Mouse (Mus musculus) midbrain, embryonic 11.5 days (tissue): ENCODE data around the gene Sept9. TPM values are rescaled to one million over a fixed set of nuclear protein-coding genes. Genes with fewer than 3 reads are reported as not detected.

Experiments used
- ATAC-seq: fragments of 200-750 bp; cut with Nextera tagmentation; 2 replicates; pipeline ENCODE4 v1.8.0; 2017; ENCODE audit warnings: moderate TSS enrichment, moderate library complexity; ENCODE audit not compliant: low FRiP score
- DNase-seq: peaks from one replicate; pipeline ENCODE4 v3.0.0; 2015; ENCODE audit warnings: low spot score; ENCODE audit errors: missing footprints
- H3K27ac ChIP-seq: fragments of 300-500 bp; sonication (generic); 2 replicates; pipeline ENCODE4 v1.5.1; 2014; ENCODE audit warnings: low read depth, low read length
- H3K27me3 ChIP-seq: fragments of 300-500 bp; sonication (generic); 2 replicates; pipeline ENCODE4 v1.6.1; 2014; ENCODE audit warnings: mild to moderate bottlenecking, low read length, moderate library complexity, mixed read lengths; ENCODE audit not compliant: control insufficient read depth, insufficient read depth
- H3K36me3 ChIP-seq: fragments of 300-500 bp; sonication (generic); 2 replicates; pipeline ENCODE4 v1.6.1; 2014; ENCODE audit warnings: mild to moderate bottlenecking, low read length, moderate library complexity, mixed read lengths; ENCODE audit not compliant: control insufficient read depth, insufficient read depth
- H3K4me1 ChIP-seq: fragments of 300-500 bp; sonication (generic); 2 replicates; pipeline ENCODE4 v1.6.1; 2014; ENCODE audit warnings: low read length; ENCODE audit not compliant: control insufficient read depth, insufficient read depth
- H3K4me2 ChIP-seq: fragments of 300-500 bp; sonication (generic); 2 replicates; pipeline ENCODE4 v1.6.1; 2014; ENCODE audit warnings: mild to moderate bottlenecking, moderate library complexity
- H3K4me3 ChIP-seq: fragments of 300-500 bp; sonication (generic); 2 replicates; pipeline ENCODE4 v1.5.1; 2014; ENCODE audit warnings: low read depth, low read length
- H3K9ac ChIP-seq: fragments of 300-500 bp; sonication (generic); 2 replicates; pipeline ENCODE4 v1.6.1; 2014; ENCODE audit warnings: low read length
- H3K9me3 ChIP-seq: fragments of 300-500 bp; sonication (generic); 2 replicates; pipeline ENCODE4 v1.6.1; 2016; ENCODE audit warnings: low read length; ENCODE audit not compliant: control insufficient read depth
- WGBS: fragments of 180-500 bp; shearing (Covaris S2); extraction: QIAGEN DNeasy Blood & Tissue Kit; methylation state at CpG from one replicate; pipeline ENCODE4 v1.1.7; 2014; 5-methylcytosine and 5-hydroxymethylcytosine counted together
- polyA plus RNA-seq: library from polyadenylated mRNA; unstranded; fragments of >200 nt; fragmentation: Nextera tagmentation; extraction: Ambion mirVana; gene quantifications from 2 replicates; pipeline ENCODE4 v1.2.1, GENCODE M21; 2014

Gene Sept9
- polyA plus RNA-seq, result 146 and 152 TPM in 2 replicates

GRCm38 (mm10) chr11:117199282-117200175 is at the start of gene Sept9:
TSS of gene Sept9 (plus strand) at chr11:117199661.
- DNase-seq (peak; percentile 88), ATAC-seq (no peak)
- H3K9me3 ChIP-seq, result no peaks in the 10 kb centered on the region
- H3K4me3 ChIP-seq, result peak within 1 kb of the TSS; percentile 39
- H3K27ac ChIP-seq, result no peak within 1 kb of the TSS
- H3K4me2 ChIP-seq, result peak within 1 kb of the TSS; percentile 65
- H3K36me3 ChIP-seq, result no peaks in the 10 kb centered on the region
- H3K27me3 ChIP-seq, result peaks cover 17% of the 10 kb centered on the region
- WGBS, result under 1% methylated on average over 68 of the region's 70 CpGs
- H3K9ac ChIP-seq, result 0 out of 2 replicates have a peak within 1 kb of the TSS, but pooled peaks have one; percentile 17
- peaks cover 9% of the 10 kb centered on the region for H3K4me1 ChIP-seq

GRCm38 (mm10) chr11:117150467-117150966 is 48.9 kb upstream of the Sept9 start:
- H3K36me3 ChIP-seq, result peaks cover 21% of the 10 kb centered on the region
- H3K4me2 ChIP-seq, result no peak overlapping the region
- no peak overlapping the region for H3K9ac ChIP-seq
- no peaks in the 10 kb centered on the region for H3K9me3 ChIP-seq
- no peak overlapping the region for H3K4me3 ChIP-seq
- DNase-seq (no peak), ATAC-seq (no peak)
- WGBS, result 88% methylated on average over 9 of the region's 9 CpGs
- H3K27me3 ChIP-seq, result no peaks in the 10 kb centered on the region
- H3K4me1 ChIP-seq, result no peaks in the 10 kb centered on the region; the same call in 1 of the 2 replicates
- H3K27ac ChIP-seq, result no peak overlapping the region

- 90% methylated on average over 7 of the region's 7 CpGs for WGBS
Observed at GRCm38 (mm10) chr11:117151461-117151860, 48.0 kb upstream of the Sept9 start.

DNA sequence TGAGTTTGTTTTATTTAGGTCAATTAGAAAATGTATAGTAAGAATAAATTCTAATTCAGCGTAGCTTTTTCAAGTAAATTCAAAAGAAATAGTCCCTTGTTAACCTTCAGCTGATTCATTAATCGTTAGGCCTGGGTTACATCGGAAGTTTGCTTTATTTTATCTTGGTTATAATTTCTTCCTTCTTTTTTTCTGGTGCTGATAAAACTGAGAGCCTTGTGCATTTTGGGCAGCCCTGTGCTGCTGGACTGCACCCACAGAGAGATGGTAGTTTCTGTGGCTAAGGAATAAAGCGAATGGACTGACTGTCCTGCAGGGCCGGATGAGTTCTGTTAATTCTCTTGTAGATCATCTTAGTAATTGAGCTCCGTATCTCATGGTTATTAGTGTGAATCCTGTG is 46.9 kb upstream of the Sept9 start:
- no peak overlapping the region for H3K4me2 ChIP-seq
- no peak overlapping the region for H3K4me3 ChIP-seq
- no peak overlapping the region for H3K27ac ChIP-seq
- 92% methylated on average over 6 of the region's 6 CpGs for WGBS
- H3K9ac ChIP-seq, result no peak overlapping the region
- ATAC-seq (no peak), DNase-seq (no peak)
- H3K4me1 ChIP-seq, result peaks cover 5% of the 10 kb centered on the region; the same call in 1 of the 2 replicates
- peaks cover 23% of the 10 kb centered on the region for H3K36me3 ChIP-seq
- H3K27me3 ChIP-seq, result no peaks in the 10 kb centered on the region
- H3K9me3 ChIP-seq, result no peaks in the 10 kb centered on the region

More at GRCm38 (mm10) chr11:117151461-117151860, 48.0 kb upstream of the Sept9 start:
- Histone ChIP-seq H3K27me3 (no peaks in the 10 kb centered on the region), H3K27ac (no peak overlapping the region), H3K9ac (no peak overlapping the region), H3K36me3 (peaks cover 23% of the 10 kb centered on the region), H3K4me1 (peaks cover 5% of the 10 kb centered on the region; the same call in 1 of the 2 replicates), H3K4me3 (no peak overlapping the region), H3K9me3 (no peaks in the 10 kb centered on the region), H3K4me2 (no peak overlapping the region)
- DNase-seq (no peak), ATAC-seq (no peak)

- H3K9ac ChIP-seq, result no peak overlapping the region
- WGBS, result 81% methylated on average over 9 of the region's 9 CpGs
- DNase-seq (no peak), ATAC-seq (no peak)
- H3K27me3 ChIP-seq, result no peaks in the 10 kb centered on the region
- no peak overlapping the region for H3K27ac ChIP-seq
- H3K36me3 ChIP-seq, result peaks cover 16% of the 10 kb centered on the region
- H3K4me3 ChIP-seq, result no peak overlapping the region
- H3K4me2 ChIP-seq, result no peak overlapping the region
- H3K4me1 ChIP-seq, result peaks cover 5% of the 10 kb centered on the region; the same call in 1 of the 2 replicates
- no peaks in the 10 kb centered on the region for H3K9me3 ChIP-seq
Observed at GRCm38 (mm10) chr11:117153553-117153952, 45.9 kb upstream of the Sept9 start.

DNA sequence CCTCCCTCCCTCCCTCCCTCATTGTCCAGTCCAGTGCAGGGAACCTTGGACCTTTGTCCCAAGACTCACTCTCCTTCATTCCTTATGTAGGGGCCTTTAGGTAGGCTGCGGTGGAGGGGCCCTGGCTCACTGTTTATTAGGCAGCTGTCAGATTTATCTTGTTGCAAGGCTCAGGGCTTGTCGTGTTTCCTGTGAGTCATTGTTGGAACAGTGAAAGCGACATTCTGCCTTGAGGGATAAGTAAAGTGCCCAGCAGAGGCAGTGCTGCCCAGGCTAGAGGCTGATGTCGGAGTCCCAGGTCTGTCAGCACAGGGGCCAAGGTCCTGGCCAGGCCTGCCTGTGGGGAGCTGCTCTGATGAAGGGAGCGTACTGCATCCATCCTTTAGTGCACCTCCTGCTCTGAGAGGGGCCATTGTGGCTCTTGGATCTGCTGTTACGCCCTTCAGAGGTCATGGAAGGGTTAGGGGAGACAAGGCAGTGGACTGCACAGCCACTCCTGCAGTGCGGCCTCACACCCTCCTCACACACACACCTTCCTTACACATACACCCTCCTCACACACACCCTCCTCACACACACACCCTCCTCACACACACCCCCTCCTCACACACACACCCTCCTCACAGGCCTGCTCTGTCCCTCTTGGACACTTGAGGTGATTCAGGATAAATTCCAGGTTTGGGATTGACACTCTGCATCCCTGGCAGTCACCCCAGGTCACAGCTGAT is 45.2 kb upstream of the Sept9 start:
- Histone ChIP-seq H3K9ac (no peak overlapping the region), H3K27ac (no peak overlapping the region), H3K4me3 (no peak overlapping the region), H3K4me2 (no peak overlapping the region), H3K36me3 (peaks cover 12% of the 10 kb centered on the region; the same call in 1 of the 2 replicates), H3K4me1 (peaks cover 5% of the 10 kb centered on the region; the same call in 1 of the 2 replicates), H3K9me3 (no peaks in the 10 kb centered on the region), H3K27me3 (no peaks in the 10 kb centered on the region)
- 67% methylated on average over 7 of the region's 7 CpGs for WGBS
- ATAC-seq, result no peak
- DNase-seq, result no peak

DNA sequence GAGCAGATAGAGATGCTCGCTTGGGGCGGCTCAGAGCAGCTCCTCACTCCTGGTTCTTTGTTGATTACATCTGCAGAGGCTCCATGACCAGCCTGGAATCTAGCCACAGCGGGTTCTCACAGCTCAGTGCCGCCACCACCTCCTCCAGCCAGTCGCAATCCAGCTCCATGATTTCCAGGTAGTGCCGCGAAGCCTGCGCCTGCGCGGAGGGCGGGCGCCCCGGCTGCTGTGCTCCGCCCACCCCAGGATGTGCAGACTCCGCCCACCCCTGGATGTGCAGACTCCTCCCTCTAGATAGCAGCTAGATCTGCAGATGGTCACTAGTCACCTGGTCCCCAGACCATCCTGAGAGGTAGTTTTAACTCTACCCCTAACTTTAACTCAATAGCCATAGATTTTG is 42.7 kb upstream of the Sept9 start:
- no peaks in the 10 kb centered on the region for H3K9me3 ChIP-seq
- H3K27me3 ChIP-seq, result no peaks in the 10 kb centered on the region
- ATAC-seq, result peak; percentile 76
- peak; percentile 93 for DNase-seq
- H3K4me2 ChIP-seq, result no peak overlapping the region
- H3K4me3 ChIP-seq, result no peak overlapping the region
- no peak overlapping the region for H3K9ac ChIP-seq
- peaks cover 5% of the 10 kb centered on the region; the same call in 1 of the 2 replicates for H3K4me1 ChIP-seq
- WGBS, result 5% methylated on average over 15 of the region's 15 CpGs
- H3K36me3 ChIP-seq, result peaks cover 5% of the 10 kb centered on the region; the same call in 1 of the 2 replicates
- no peak overlapping the region for H3K27ac ChIP-seq

DNA sequence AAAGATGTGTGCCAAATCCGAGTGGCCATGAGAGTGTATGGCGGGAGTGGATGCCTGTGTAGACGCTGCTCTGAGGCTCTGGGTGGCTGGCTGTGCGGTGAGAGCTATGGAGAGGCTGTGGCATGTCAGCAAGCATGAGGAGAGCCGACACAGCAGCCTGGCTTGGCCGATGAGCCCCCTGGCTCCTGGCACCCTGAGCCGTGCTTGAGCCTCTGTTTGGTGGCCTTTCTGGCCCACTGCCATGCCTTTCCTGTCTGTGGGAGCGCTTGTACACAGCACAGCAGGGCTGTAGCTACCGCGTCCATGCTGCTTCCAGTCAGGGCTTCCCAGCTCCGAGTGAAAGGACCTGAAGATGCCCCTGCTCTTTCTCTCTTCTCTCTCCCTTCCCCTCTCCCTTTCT is 41.1 kb upstream of the Sept9 start:
- DNase-seq (no peak), ATAC-seq (no peak)
- Histone ChIP-seq H3K27ac (no peak overlapping the region), H3K9ac (no peak overlapping the region), H3K36me3 (peaks cover 5% of the 10 kb centered on the region; the same call in 1 of the 2 replicates), H3K27me3 (no peaks in the 10 kb centered on the region), H3K4me1 (peaks cover 5% of the 10 kb centered on the region; the same call in 1 of the 2 replicates), H3K4me3 (no peak overlapping the region), H3K9me3 (no peaks in the 10 kb centered on the region), H3K4me2 (no peak overlapping the region)
- WGBS, result 91% methylated on average over 11 of the region's 11 CpGs
